Mouse (Mus musculus) liver, postnatal 0 days (tissue): ENCODE measurements at regions not wholly inside any gene's neighbourhood (a gene's known extent, or its start where the extent isn't known, plus 50 kb on each side); places are given as distances from the start of the nearest gene placed in this dataset.

Experiments
- ATAC-seq: fragments of 200-750 bp; cut with Nextera tagmentation; 2 replicates; pipeline ENCODE4 v1.8.0; 2017; ENCODE audit warnings: mild to moderate bottlenecking, moderate library complexity
- DNase-seq: peaks from one replicate; pipeline ENCODE4 v3.0.0-alpha.2; 2016
- H3K27ac ChIP-seq: fragments of 300-500 bp; sonication (generic); 2 replicates; pipeline ENCODE4 v1.5.1; 2014; ENCODE audit warnings: antibody characterized with exemption, moderate library complexity, mild to moderate bottlenecking, low read depth
- H3K27me3 ChIP-seq: fragments of 300-500 bp; sonication (generic); 2 replicates; pipeline ENCODE4 v1.6.1; 2014; ENCODE audit warnings: low read length, control low read depth, mixed read lengths; ENCODE audit not compliant: insufficient read depth
- H3K36me3 ChIP-seq: fragments of 300-500 bp; sonication (generic); replicated peaks from 2 replicates; pipeline ENCODE4 v1.6.1; 2014; ENCODE audit warnings: mild to moderate bottlenecking, control low read depth, low read length, moderate library complexity, mixed read lengths; ENCODE audit not compliant: insufficient read depth
- H3K4me1 ChIP-seq: fragments of 300-500 bp; sonication (generic); 2 replicates; pipeline ENCODE4 v1.6.1; 2014; ENCODE audit warnings: antibody characterized with exemption, mild to moderate bottlenecking, control low read depth; ENCODE audit not compliant: insufficient read depth
- H3K4me2 ChIP-seq: fragments of 300-500 bp; sonication (generic); 2 replicates; pipeline ENCODE4 v1.6.1; 2014; ENCODE audit warnings: low read depth, mild to moderate bottlenecking, low read length, moderate library complexity, mixed read lengths
- H3K4me3 ChIP-seq: fragments of 300-500 bp; sonication (generic); 2 replicates; pipeline ENCODE4 v1.5.1; 2014; ENCODE audit warnings: low read depth, low read length
- H3K9ac ChIP-seq: fragments of 300-500 bp; sonication (generic); replicated peaks from 2 replicates; pipeline ENCODE4 v1.6.1; 2014; ENCODE audit warnings: mild to moderate bottlenecking, moderate library complexity
- H3K9me3 ChIP-seq: fragments of 300-500 bp; sonication (generic); 2 replicates; pipeline ENCODE4 v1.6.1; 2016; ENCODE audit warnings: mild to moderate bottlenecking, control low read depth, low read length, mixed read lengths
- CTCF ChIP-seq: sonication (generic); IDR thresholded peaks from 2 replicates; pipeline ENCODE4 v1.5.1; 2016; ENCODE audit warnings: antibody characterized with exemption, low read depth
- EP300 ChIP-seq: IDR thresholded peaks from 2 replicates; pipeline ENCODE4 v1.6.1; 2016; ENCODE audit warnings: antibody characterized with exemption, low read depth, mild to moderate bottlenecking
- WGBS: fragments of 180-500 bp; shearing (Covaris S2); extraction: QIAGEN DNeasy Blood & Tissue Kit; methylation state at CpG from one replicate; pipeline ENCODE4 v1.1.7; 2014; ENCODE audit not compliant: insufficient replicate concordance; 5-methylcytosine and 5-hydroxymethylcytosine counted together

DNA sequence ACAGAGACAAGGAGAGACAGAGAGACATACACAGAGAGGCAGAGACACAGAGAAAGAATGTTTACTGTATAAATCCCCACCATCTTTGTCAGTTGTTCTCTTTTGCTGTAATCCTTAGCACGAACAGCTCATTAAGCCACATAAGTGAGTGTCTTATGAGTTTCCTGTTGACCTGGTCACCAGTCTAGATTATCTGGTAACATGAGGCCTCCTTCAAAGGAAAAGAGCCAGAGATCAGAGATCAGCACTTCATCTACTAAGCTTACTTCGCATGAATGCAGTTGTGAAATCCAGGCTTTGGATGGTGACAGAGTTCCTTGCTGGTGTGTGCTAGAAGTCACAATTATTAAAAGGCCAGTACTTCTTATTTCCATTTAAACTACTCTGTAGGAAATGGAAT is 566.2 kb downstream of the Nebl start:
- DNase-seq (no peak), ATAC-seq (no peak)
- no peak overlapping the region for H3K4me3 ChIP-seq
- no peaks in the 10 kb centered on the region for H3K9me3 ChIP-seq
- H3K4me1 ChIP-seq = no peaks in the 10 kb centered on the region
- no peak overlapping the region for H3K27ac ChIP-seq
- 52% methylated on average over 2 of the region's 2 CpGs for WGBS
- TF ChIP-seq EP300 (no peak), CTCF (no peak)
- no peak overlapping the region for H3K9ac ChIP-seq
- H3K4me2 ChIP-seq = no peak overlapping the region
- H3K36me3 ChIP-seq = no peaks in the 10 kb centered on the region
- no peaks in the 10 kb centered on the region for H3K27me3 ChIP-seq

DNA sequence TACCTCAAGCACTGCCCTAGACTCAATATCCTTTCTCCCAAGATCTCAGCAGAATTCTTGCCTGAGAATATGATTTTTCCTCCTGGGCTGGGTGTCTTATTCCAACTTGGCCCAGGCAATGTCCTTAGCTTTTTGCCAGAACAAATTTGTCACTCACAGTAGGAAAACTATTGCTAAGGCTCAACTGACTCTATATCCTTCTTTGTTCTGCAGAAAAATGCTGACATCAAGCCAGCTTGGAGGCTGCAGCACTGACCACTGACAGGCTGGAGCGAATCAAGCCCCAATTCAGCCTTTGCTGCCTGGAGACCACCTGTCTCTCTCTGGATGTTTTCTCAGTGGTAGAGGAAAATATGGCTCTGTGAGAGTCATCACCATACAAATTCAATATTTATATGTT is 572.8 kb downstream of the Nebl start:
- H3K36me3 ChIP-seq = no peaks in the 10 kb centered on the region
- no peak for DNase-seq
- H3K4me3 ChIP-seq = no peak overlapping the region
- no peaks in the 10 kb centered on the region for H3K4me1 ChIP-seq
- no peak for ATAC-seq
- TF ChIP-seq CTCF (no peak), EP300 (no peak)
- WGBS = 67% methylated on average over 1 of the region's 1 CpGs
- no peak overlapping the region for H3K9ac ChIP-seq
- H3K9me3 ChIP-seq = no peaks in the 10 kb centered on the region
- H3K27me3 ChIP-seq = no peaks in the 10 kb centered on the region
- H3K4me2 ChIP-seq = no peak overlapping the region
- H3K27ac ChIP-seq = no peak overlapping the region

DNA sequence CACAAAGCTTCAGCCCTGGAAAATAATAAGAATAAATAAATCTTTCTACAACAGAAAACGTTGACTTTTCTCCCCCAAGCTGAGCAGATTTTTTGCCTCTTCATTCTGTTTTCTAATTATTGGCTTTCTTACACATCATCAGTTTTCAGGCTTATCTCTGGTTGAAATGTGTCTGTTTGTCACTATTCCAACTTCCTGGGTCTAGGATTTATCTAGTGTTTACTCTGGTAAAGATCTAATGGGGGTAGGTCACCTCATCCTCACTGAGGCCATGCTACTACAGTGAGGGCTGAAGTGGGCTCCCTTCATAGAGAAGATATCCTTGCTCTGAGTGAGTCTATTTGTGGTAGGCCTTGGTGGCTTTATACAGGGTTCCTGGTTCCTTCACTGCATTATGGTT is 573.9 kb downstream of the Nebl start:
- Histone ChIP-seq H3K27ac (no peak overlapping the region), H3K4me3 (no peak overlapping the region), H3K27me3 (no peaks in the 10 kb centered on the region), H3K4me2 (no peak overlapping the region), H3K9ac (no peak overlapping the region), H3K9me3 (no peaks in the 10 kb centered on the region), H3K4me1 (no peaks in the 10 kb centered on the region), H3K36me3 (no peaks in the 10 kb centered on the region)
- no peak for TF ChIP-seq EP300
- no peak for TF ChIP-seq CTCF
- WGBS = 38% methylated on average over 1 of the region's 1 CpGs
- DNase-seq (no peak), ATAC-seq (no peak)

DNA sequence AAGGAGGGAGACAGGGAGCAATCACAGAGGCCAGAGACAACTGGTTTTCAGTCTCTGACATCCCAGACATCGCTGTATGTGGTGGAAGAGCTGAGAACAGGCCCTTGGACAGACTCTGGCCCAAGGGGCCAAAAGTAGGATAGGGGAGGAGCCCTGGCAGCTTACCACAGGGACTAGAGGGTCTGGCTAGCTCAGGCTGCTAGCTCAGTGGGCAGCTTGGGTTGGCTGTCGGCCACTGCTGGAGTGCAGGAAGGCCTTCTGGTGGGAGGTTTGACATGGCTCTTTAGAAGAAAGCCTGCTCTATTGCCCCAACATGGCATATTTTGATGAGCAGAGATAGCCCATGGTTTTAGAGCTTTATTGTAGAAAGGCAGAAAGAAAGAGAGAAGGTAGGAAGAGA is 575.7 kb downstream of the Nebl start:
- H3K9ac ChIP-seq = no peak overlapping the region

DNA sequence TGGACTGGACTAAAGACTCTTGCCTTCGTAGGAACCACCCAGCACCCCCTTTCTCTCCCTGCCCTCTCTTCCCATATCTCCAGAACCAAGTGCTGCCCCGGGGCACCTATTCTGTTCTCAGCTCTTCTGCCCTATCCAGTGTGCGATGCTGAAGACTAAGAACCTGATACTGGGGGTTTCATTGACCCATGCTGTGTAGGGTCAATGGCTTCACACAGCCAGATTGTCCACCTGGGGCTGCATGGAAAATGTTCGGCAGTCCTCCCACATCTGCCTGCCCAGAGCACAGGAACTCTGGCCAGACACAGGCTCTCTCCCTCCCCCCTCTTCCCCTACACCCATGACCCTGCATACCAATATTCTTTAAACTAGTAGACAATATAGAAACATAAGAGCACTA is 607.6 kb downstream of the Nebl start:
- WGBS = 79% methylated on average over 4 of the region's 4 CpGs
- no peak for ATAC-seq
- TF ChIP-seq CTCF (no peak), EP300 (no peak)

More for the DNA sequence above, 575.7 kb downstream of the Nebl start:
- Histone ChIP-seq H3K4me3 (no peak overlapping the region), H3K9me3 (no peaks in the 10 kb centered on the region), H3K27ac (no peak overlapping the region), H3K4me2 (no peak overlapping the region), H3K4me1 (no peaks in the 10 kb centered on the region), H3K36me3 (no peaks in the 10 kb centered on the region), H3K27me3 (no peaks in the 10 kb centered on the region)
- 81% methylated on average over 2 of the region's 2 CpGs for WGBS
- ATAC-seq (no peak), DNase-seq (no peak)
- TF ChIP-seq EP300 (no peak), CTCF (no peak)

DNA sequence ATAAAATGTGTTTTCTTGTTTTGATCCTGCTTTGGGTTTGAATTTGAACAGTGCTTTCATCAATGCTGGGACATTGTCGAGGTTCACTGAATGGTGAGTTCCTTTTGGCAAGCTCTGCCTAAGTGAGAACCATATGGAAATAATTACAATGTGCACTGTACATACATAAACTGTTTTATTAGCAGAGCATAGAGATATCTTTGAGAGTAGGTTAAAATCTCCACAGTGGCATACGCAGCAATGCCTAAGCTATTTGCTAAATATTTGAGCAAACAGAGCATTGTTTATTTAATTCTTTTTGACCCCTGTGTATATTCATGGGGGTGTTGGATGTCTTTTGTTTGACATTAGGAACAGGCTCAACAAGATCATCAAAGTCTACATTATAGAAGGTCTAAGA is 614.0 kb downstream of the Nebl start:
- no peak for ATAC-seq

More for the DNA sequence above, 607.6 kb downstream of the Nebl start:
- H3K9ac ChIP-seq = no peak overlapping the region
- no peak overlapping the region for H3K27ac ChIP-seq
- peaks cover 2% of the 10 kb centered on the region; the same call in 1 of the 2 replicates for H3K9me3 ChIP-seq
- no peak for DNase-seq
- H3K4me1 ChIP-seq = no peaks in the 10 kb centered on the region
- H3K4me3 ChIP-seq = no peak overlapping the region
- no peaks in the 10 kb centered on the region for H3K27me3 ChIP-seq
- H3K4me2 ChIP-seq = no peak overlapping the region
- H3K36me3 ChIP-seq = no peaks in the 10 kb centered on the region

DNA sequence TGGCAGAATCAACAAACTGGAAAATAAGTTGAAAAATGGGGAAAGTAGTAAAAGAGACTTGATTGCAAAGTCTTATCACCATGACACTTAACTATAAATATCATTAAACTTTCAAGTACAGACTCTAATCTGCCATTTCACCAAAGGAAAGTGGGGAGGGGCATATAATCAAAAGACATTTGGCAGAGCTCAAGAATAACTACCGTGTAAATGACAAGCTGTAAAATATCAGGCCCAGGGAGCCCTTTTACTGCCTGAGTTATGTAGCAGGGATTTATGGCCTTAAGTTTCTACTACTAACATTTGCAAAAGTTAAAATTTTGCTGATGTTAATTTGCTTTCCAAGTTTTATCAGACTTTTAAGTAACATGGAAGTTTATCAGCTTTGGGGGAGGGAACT is 620.1 kb downstream of the Nebl start:
- no peaks in the 10 kb centered on the region for H3K9me3 ChIP-seq
- 55% methylated on average over 1 of the region's 1 CpGs for WGBS
- no peak overlapping the region for H3K4me3 ChIP-seq
- no peaks in the 10 kb centered on the region for H3K27me3 ChIP-seq
- H3K4me1 ChIP-seq = no peaks in the 10 kb centered on the region
- H3K27ac ChIP-seq = no peak overlapping the region
- no peak overlapping the region for H3K9ac ChIP-seq
- H3K4me2 ChIP-seq = no peak overlapping the region
- DNase-seq (no peak), ATAC-seq (no peak)
- no peaks in the 10 kb centered on the region for H3K36me3 ChIP-seq
- TF ChIP-seq EP300 (no peak), CTCF (no peak)

More for the DNA sequence above, 614.0 kb downstream of the Nebl start:
- H3K4me2 ChIP-seq = no peak overlapping the region
- H3K9ac ChIP-seq = no peak overlapping the region
- H3K36me3 ChIP-seq = no peaks in the 10 kb centered on the region
- TF ChIP-seq CTCF = no peak
- no peak for TF ChIP-seq EP300
- 73% methylated on average over 2 of the region's 2 CpGs for WGBS
- H3K9me3 ChIP-seq = peaks cover 2% of the 10 kb centered on the region; the same call in 1 of the 2 replicates
- no peaks in the 10 kb centered on the region for H3K27me3 ChIP-seq
- no peaks in the 10 kb centered on the region for H3K4me1 ChIP-seq
- H3K4me3 ChIP-seq = no peak overlapping the region
- H3K27ac ChIP-seq = no peak overlapping the region
- DNase-seq = no peak
